Mouse (Mus musculus): ENCODE data around the gene Lat. TPM values are rescaled to one million over a fixed set of nuclear protein-coding genes. Genes with fewer than 3 reads are reported as not detected.
"Not testable (repeated sequence)": the region's sequence is repeated elsewhere in the genome, so short reads cannot be mapped to it uniquely, and the experiment has no call there.

Gene Lat
- polyA plus RNA-seq, 1 experiment from 2014 or later, result 0.78 TPM

DNA sequence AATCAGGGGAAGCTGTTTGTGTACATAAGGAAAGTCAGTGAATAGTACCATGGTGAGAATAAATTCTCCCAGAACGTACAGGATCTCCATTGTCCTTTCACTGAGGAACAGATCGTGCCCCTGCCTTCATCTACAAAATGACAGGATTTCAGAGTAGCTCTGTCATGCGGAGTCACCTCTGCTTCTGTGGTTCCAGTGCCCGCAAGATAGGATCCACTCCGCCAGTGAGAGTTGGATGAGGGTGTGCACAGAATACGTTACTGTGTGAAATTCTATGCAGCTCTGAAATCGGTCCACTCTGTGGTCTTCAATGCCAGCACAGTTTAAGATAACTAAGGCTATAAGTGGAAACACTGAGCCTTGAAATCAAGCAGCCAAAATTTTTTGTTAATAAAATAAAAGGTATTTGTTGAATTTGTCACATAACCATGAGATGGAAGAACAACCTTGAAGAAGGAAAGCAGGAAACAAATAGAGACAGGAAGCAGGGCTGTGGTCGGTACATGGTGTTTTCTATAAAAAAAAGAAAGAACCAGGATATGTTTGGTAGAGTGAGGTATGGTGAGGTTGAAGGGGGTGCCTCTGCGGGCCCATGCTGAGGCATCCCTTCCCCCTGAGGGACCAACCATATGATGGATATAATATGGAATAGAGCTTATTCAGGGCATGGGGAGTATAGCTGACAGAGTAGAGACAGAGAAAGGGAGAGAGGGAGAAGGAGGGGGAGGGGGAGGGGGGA, 39.3 kb downstream of the Lat start:
- H3K4me3 ChIP-seq (replicated peaks; ENCODE audit: low read length), result no peak overlapping the region
- H3K4me2 ChIP-seq (replicated peaks), result no peak overlapping the region
- DNase-seq (ENCODE audit: low spot score) (no peak), ATAC-seq (ENCODE audit: low FRiP score) (no peak)
- no peaks in the 10 kb centered on the region for H3K9me3 ChIP-seq (ENCODE audit: control insufficient read depth, low read length)
- H3K27ac ChIP-seq, result no peak overlapping the region
- H3K4me1 ChIP-seq (replicated peaks; ENCODE audit: control insufficient read depth, insufficient read depth, low read length), result no peaks in the 10 kb centered on the region
- 84% methylated on average over 9 of the region's 9 CpGs for WGBS
- no peak overlapping the region for H3K9ac ChIP-seq
- no peaks in the 10 kb centered on the region for H3K36me3 ChIP-seq (replicated peaks; ENCODE audit: control insufficient read depth, insufficient read depth)
- H3K27me3 ChIP-seq (ENCODE audit: control insufficient read depth, insufficient read depth, low read length), result no peaks in the 10 kb centered on the region

DNA sequence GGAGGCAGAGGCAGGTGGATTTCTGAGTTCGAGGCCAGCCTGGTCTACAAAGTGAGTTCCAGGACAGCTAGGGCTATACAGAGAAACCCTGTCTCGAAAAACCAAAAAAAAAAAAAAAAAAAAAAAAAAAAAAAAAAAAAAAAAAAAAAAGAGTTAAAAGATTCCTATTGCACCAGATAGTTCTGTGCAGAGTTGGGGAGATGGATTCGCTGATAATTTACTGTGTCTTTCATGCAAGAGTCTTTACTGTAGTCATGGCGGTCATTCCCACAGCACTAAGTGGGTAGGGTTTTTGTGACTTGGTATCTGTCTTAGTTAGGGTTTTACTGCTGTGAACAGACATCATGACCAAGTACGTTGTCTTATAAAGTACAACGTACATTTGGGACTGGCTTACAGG, 40.5 kb downstream of the Lat start:
- H3K27ac ChIP-seq; H3K9me3 ChIP-seq (ENCODE audit: control insufficient read depth, low read length); H3K4me1 ChIP-seq (replicated peaks; ENCODE audit: control insufficient read depth, insufficient read depth, low read length); H3K9ac ChIP-seq; H3K4me2 ChIP-seq (replicated peaks); ATAC-seq (ENCODE audit: low FRiP score); H3K27me3 ChIP-seq (ENCODE audit: control insufficient read depth, insufficient read depth, low read length); DNase-seq (ENCODE audit: low spot score); H3K36me3 ChIP-seq (replicated peaks; ENCODE audit: control insufficient read depth, insufficient read depth); H3K4me3 ChIP-seq (replicated peaks; ENCODE audit: low read length): not testable (repeated sequence)
- WGBS, result 85% methylated on average over 5 of the region's 6 CpGs

GRCm38 (mm10) chr7:126325576-126326273, 43.6 kb downstream of the Lat start:
- not testable (repeated sequence) for H3K9ac ChIP-seq; H3K36me3 ChIP-seq (replicated peaks; ENCODE audit: control insufficient read depth, insufficient read depth); H3K4me2 ChIP-seq (replicated peaks); H3K4me3 ChIP-seq (replicated peaks; ENCODE audit: low read length); H3K9me3 ChIP-seq (ENCODE audit: control insufficient read depth, low read length); H3K27ac ChIP-seq; H3K4me1 ChIP-seq (replicated peaks; ENCODE audit: control insufficient read depth, insufficient read depth, low read length); H3K27me3 ChIP-seq (ENCODE audit: control insufficient read depth, insufficient read depth, low read length); DNase-seq (ENCODE audit: low spot score); ATAC-seq (ENCODE audit: low FRiP score)
- 19% methylated on average over 9 of the region's 9 CpGs for WGBS

GRCm38 (mm10) chr7:126324791-126325190, 44.6 kb downstream of the Lat start:
- 37% methylated on average over 3 of the region's 3 CpGs for WGBS

GRCm38 (mm10) chr7:126323729-126324128, 45.6 kb downstream of the Lat start:
- Histone ChIP-seq H3K4me2 (replicated peaks) (no peak overlapping the region), H3K9ac (no peak overlapping the region), H3K9me3 (ENCODE audit: control insufficient read depth, low read length) (no peaks in the 10 kb centered on the region), H3K27ac (no peak overlapping the region), H3K27me3 (ENCODE audit: control insufficient read depth, insufficient read depth, low read length) (no peaks in the 10 kb centered on the region), H3K4me1 (replicated peaks; ENCODE audit: control insufficient read depth, insufficient read depth, low read length) (no peaks in the 10 kb centered on the region), H3K4me3 (replicated peaks; ENCODE audit: low read length) (no peak overlapping the region), H3K36me3 (replicated peaks; ENCODE audit: control insufficient read depth, insufficient read depth) (no peaks in the 10 kb centered on the region)
- ATAC-seq (ENCODE audit: low FRiP score), result no peak
- 9% methylated on average over 11 of the region's 11 CpGs for WGBS
- DNase-seq (ENCODE audit: low spot score), result peak; percentile 96

More at GRCm38 (mm10) chr7:126324791-126325190, 44.6 kb downstream of the Lat start:
- no peak overlapping the region for H3K4me3 ChIP-seq (replicated peaks; ENCODE audit: low read length)
- ATAC-seq (ENCODE audit: low FRiP score), result no peak
- no peaks in the 10 kb centered on the region for H3K27me3 ChIP-seq (ENCODE audit: control insufficient read depth, insufficient read depth, low read length)
- DNase-seq (ENCODE audit: low spot score), result no peak
- no peaks in the 10 kb centered on the region for H3K36me3 ChIP-seq (replicated peaks; ENCODE audit: control insufficient read depth, insufficient read depth)
- no peaks in the 10 kb centered on the region for H3K4me1 ChIP-seq (replicated peaks; ENCODE audit: control insufficient read depth, insufficient read depth, low read length)
- H3K27ac ChIP-seq, result no peak overlapping the region
- H3K9me3 ChIP-seq (ENCODE audit: control insufficient read depth, low read length), result no peaks in the 10 kb centered on the region
- H3K9ac ChIP-seq, result no peak overlapping the region
- no peak overlapping the region for H3K4me2 ChIP-seq (replicated peaks)

DNA sequence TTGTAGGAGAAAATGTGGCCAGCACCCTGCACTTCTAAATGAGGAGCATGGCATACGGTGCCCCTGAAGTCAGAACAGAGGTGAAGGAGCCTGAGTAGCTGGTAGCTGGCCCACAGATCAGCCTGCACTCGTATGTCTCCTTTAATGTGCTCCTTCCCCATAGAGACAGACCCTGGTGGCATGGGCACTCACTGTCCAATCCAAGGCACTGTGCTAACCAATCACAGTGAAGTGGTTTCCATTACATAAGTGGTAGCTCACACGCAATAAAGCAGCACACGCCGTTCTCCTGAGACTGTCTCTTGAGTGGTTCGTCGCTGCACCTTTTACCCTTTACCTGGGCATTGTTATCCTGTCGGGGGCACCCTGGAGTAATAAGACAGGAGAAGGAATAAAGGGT, 55.1 kb downstream of the Lat start:
- no peak for DNase-seq (ENCODE audit: low spot score)
- no peaks in the 10 kb centered on the region for H3K36me3 ChIP-seq (replicated peaks; ENCODE audit: control insufficient read depth, insufficient read depth)
- no peak overlapping the region for H3K4me3 ChIP-seq (replicated peaks; ENCODE audit: low read length)
- no peak for ATAC-seq (ENCODE audit: low FRiP score)
- WGBS, result 79% methylated on average over 8 of the region's 8 CpGs
- no peaks in the 10 kb centered on the region for H3K9me3 ChIP-seq (ENCODE audit: control insufficient read depth, low read length)
- H3K9ac ChIP-seq, result no peak overlapping the region
- H3K27ac ChIP-seq, result no peak overlapping the region
- no peak overlapping the region for H3K4me2 ChIP-seq (replicated peaks)
- no peaks in the 10 kb centered on the region for H3K4me1 ChIP-seq (replicated peaks; ENCODE audit: control insufficient read depth, insufficient read depth, low read length)
- no peaks in the 10 kb centered on the region for H3K27me3 ChIP-seq (ENCODE audit: control insufficient read depth, insufficient read depth, low read length)

Small RNA genes lying within 50 kb of the gene (microRNA-seq; reads per million reads assigned to microRNA genes)
- not detected for gene Mir7058

Other genes with a start within 250 kb of the Lat start
- 63.9 and 69.3 TPM in 2 replicates for gene Xpo6, start 169.1 kb downstream of the Lat start, polyA plus RNA-seq (2014; fragmentation: Nextera tagmentation; extraction: Ambion mirVana)
- 290 and 319 TPM in 2 replicates for gene Sbk1, start 97.0 kb downstream of the Lat start, polyA plus RNA-seq (2014; fragmentation: Nextera tagmentation; extraction: Ambion mirVana)
- 64.5 and 67.9 TPM in 2 replicates for gene Spns1, start 7.9 kb upstream of the Lat start, polyA plus RNA-seq (2014; fragmentation: Nextera tagmentation; extraction: Ambion mirVana)
- 3.9 and 4.0 TPM in 2 replicates for gene Nfatc2ip, start 27.2 kb upstream of the Lat start, polyA plus RNA-seq (2014; fragmentation: Nextera tagmentation; extraction: Ambion mirVana)
- not detected in 2 replicates for gene Cd19, start 45.3 kb upstream of the Lat start, polyA plus RNA-seq (2014; fragmentation: Nextera tagmentation; extraction: Ambion mirVana)
- gene Rabep2, start 59.2 kb upstream of the Lat start, polyA plus RNA-seq (2014; fragmentation: Nextera tagmentation; extraction: Ambion mirVana), result 18.9 and 20.2 TPM in 2 replicates
- 0.30 and 0.31 TPM in 2 replicates for gene Atp2a1, start 93.5 kb upstream of the Lat start, polyA plus RNA-seq (2014; fragmentation: Nextera tagmentation; extraction: Ambion mirVana)
- 60.3 and 64.1 TPM in 2 replicates for gene Sh2b1, start 105.9 kb upstream of the Lat start, polyA plus RNA-seq (2014; fragmentation: Nextera tagmentation; extraction: Ambion mirVana)
- gene Tufm, start 117.8 kb upstream of the Lat start, polyA plus RNA-seq (2014; fragmentation: Nextera tagmentation; extraction: Ambion mirVana), result 116 and 136 TPM in 2 replicates
- 72.6 and 73.7 TPM in 2 replicates for gene Atxn2l, start 133.9 kb upstream of the Lat start, polyA plus RNA-seq (2014; fragmentation: Nextera tagmentation; extraction: Ambion mirVana)
- gene Eif3c, start 196.8 kb upstream of the Lat start, polyA plus RNA-seq (2014; fragmentation: Nextera tagmentation; extraction: Ambion mirVana), result 162 and 165 TPM in 2 replicates
- 0.26 and 0.36 TPM in 2 replicates for gene Apobr, start 215.4 kb upstream of the Lat start, polyA plus RNA-seq (2014; fragmentation: Nextera tagmentation; extraction: Ambion mirVana)
- 24.7 and 24.8 TPM in 2 replicates for gene Cln3, start 216.2 kb upstream of the Lat start, polyA plus RNA-seq (2014; fragmentation: Nextera tagmentation; extraction: Ambion mirVana)
- gene Il27, start 225.4 kb upstream of the Lat start, polyA plus RNA-seq (2014; fragmentation: Nextera tagmentation; extraction: Ambion mirVana), result not detected in 2 replicates

Data from hindbrain, embryonic 14.5 days (tissue).